Mouse (Mus musculus) Muller cell, postnatal 12 days (primary cell): Measurements from ENCODE around the gene Synrg.

Experiments used
- DNase-seq: peaks from one replicate; pipeline ENCODE4 v3.0.0-alpha.2; 2015; ENCODE audit errors: inconsistent ontology term

Gene Synrg

DNA sequence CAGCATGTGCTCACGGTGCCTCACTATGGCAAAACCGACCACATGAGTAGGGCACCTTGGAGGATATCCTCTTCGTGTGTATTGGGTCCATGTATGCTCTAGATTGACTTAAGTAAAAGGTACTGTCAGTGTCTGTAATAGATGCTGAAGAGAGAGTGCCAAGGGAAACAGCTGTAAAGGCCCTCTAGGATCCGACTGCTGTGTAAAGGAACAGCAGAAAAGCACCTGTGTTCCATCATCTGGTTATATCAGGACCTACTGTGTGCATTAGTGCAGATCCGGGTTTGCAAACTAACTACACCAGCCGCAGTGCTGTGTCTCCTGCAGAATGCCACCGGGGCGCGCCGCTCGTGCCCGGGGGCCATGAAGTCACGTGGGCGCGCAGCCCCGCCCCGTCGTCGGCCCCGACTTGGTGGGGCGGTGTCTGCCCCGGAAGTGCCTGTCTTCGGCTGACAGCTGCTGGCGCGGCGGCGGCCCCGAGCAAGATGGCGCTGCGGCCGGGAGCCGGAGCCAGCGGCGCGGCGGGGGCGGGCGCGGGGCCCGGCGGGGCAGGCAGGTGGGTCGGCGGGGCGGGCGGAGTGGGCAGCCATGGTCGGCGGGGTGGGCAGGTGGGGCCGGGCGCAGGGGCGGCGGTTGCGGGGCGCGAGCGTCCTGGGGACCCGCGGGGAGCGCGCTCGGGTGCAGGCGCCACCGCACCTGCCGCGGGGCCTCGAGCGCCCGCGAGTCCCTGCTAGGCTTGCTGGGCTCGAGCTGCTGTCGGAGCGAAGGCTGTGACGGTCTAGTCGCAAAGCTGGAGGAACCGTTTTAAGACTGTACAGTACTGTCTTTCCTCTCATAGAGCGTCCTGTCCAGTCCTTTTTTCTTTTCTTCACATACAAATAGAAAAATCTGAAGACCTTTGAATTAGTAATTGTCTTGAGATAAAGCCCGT, at the start of gene Synrg:
Gene Synrg, plus strand, starts transcription at position 438 of the 931 bp plus-strand sequence.
- peak; percentile 91 for DNase-seq

DNA sequence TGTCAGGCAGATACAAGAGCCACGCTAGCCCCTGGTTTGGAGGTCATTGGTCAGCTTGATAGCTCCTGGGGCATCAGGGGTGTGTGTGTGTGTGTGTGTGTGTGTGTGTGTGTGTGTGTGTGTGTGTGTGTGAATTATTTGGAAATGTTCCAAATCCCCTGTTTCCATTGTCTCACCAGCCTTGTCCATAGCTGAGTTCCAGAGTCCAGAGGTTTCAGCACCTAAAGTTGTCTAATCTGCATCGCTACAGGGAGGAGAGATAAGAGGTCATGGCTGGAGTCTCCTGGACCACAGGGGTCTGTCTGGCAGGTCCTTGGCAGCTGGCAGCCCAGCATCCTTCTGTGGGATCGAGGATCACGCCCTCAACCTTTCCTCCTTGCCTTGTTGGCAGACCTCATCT, 49.7 kb upstream of the Synrg start:
- DNase-seq, result no peak

DNA sequence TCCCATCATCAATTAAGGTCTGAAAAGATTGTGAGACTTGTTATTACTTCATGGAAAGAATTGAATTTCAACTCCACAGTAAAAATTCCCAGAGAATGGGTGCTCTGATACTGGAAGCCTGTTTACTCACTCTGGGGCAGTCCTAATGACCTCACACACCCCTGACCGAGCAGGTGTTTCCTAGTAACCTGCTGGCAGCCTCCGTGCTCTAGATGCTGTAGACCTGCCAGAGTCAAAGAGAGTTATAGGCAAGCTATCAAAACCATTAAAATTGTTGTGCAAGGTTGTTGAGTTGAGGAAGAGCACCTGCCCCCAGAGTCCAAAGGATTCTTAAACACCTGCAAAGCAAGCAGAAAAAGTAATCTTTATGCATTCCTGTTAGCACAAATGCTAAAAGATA, 41.6 kb upstream of the Synrg start:
- DNase-seq, result no peak

DNA sequence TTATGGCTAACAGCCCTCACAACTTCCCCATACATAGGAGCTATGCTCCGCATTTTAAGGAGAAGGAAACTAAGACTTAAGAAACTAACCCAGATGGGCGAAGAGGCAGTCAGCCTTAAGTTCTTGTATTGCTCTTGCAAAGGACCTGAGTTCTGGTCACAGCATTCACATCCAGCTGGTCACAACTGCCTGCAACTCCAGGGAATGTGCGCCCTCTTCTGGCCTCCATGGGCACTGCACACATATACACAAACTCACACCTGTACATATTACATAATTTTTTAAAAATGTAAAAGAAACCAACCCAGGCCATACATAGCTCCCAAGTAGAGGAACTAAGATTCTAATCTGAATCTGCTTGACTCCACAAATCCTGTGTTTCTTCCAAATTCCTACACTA, 37.1 kb upstream of the Synrg start:
- DNase-seq, result no peak

DNA sequence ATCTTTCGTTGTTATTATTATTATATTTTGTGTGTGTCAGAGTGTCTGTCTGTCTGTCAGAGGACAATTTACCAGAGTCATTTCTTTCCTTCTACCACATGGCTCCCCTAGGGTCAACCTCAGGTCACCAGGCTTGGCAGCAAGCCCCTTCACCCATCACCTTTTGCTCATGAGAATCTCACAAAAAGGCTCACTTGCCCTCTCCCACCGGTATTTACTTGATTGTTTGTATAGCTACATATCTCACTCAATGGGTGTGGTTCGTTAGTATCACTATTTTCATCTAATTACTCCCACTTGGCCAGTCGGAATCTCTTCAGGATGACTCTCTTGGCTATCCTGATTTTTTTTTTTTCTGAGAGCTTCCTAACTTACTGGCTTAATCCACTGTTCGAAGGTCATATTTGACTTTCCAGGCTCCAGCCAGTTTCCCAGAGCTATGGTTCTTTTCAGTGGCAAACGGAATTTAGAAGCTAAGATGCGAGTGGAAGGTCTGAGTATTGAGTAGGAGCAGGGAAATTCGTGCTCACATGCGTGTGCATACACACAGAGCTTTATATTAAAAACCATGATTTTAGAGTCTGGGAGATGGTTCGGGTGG, 31.6 kb upstream of the Synrg start:
- no peak for DNase-seq

DNA sequence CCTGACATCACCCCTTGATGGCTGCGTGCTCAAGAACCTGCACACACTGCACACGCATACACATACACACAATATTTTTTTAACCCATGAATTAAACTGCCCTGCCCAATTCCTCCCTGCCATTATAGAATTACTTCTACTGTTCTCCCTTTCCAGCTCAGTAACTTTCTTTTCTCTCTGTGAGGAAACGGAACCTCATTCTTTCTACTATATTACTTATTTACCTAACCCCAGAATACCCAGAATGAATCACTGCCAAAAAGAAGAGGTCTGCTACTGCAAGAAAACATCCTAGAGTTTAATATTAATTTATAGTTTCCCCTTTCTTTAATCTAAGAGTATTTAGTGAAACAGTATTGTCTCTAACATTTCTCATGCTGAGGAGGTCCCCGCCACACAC, 30.9 kb upstream of the Synrg start:
- DNase-seq, result no peak

DNA sequence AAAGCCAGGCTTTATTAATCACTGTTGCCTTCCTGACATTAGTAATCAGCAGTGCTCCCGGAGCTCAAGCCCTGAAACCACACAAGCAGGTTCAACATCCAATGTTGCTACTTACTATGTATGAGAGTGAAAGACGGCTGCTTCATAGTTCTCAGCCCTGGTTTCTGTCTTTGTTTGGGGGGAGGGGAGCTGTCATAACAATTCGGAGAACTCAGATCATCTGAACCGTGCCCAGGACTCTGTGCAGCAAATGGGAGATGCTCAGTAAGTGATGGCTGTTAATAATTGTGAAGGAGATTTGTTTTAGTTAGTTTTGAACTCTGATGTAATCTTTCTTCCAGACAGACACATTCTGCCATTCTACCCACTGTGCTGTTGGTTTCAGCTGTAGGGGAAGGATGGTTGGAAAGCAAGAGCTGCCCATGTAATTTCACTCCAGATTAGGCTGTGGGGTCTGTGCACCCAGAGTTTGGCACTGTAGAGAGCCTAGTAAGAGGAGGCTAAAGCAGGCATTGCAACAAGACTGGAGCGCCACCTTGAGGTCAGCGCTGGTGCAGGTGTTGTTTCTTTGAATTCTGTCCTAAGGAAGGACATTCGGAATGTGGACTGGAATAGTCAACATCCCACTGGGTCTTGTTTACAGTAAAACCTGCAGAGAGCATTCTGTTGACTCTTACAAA, 28.1 kb upstream of the Synrg start:
- DNase-seq, result peak; percentile 61

DNA sequence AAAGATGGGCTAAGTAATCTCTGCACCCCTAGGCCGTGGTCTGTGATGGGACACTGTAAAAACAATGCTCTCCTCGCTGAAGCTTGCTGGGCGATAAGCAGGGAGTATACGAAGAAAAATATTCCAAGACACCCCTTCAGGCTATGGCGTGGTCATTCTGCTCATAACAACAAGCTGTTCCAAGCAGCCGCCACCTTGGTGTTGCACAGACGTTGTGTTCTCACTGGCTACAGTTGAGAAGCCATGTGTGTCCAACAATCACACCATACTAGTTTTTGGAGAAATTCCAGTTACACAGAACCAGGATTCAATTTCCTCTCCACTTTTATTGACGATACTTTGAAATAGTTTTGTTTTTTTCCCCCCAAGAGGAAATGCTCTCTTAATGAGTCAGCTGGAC, 25.7 kb upstream of the Synrg start:
- no peak for DNase-seq

DNA sequence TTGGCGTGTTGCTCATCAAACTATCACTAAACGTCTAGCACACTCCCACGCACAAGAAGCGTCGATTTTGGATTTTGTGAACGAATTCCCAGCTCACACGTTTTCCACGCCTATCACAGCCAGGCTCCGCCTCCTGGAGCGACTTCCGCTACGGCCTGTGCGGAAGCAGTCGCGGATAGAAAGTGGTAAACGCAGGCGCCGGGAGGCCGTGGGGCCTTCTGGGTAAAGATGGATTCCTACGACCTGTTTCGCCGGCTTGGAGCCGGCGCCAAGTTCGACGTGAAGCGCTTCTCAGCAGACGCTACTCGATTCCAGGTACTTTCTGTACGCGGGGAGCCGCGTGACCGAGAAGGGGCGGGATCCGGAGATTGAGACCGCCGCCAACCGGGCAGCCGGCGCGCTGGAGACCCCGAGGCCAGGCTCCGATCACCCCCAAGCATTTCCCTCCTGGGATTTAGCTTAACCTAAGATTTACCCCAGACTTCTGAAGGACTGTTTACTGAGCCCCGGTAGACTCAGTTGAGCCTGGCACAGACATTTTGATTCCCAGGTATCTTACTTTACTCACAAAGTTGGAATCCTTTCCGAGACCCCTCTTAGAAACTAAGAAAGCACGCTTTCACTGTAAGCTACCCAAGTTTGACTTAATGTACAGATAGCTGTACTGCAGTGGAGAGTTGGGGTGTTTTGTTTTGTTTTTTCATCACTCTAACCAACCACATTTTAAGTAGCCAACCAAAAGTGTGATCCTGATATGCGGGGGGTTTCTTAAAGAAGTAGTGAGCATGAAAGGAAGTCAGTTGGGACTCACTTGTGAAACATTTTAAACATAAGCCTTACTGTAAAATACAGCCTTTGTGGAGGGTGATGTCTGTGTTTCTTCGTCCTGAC, 22.0 kb upstream of the Synrg start, which contains the start of gene Ddx52:
Gene Ddx52, plus strand, starts transcription at position 113 of the 891 bp plus-strand sequence.
- DNase-seq, result peak; percentile 91

DNA sequence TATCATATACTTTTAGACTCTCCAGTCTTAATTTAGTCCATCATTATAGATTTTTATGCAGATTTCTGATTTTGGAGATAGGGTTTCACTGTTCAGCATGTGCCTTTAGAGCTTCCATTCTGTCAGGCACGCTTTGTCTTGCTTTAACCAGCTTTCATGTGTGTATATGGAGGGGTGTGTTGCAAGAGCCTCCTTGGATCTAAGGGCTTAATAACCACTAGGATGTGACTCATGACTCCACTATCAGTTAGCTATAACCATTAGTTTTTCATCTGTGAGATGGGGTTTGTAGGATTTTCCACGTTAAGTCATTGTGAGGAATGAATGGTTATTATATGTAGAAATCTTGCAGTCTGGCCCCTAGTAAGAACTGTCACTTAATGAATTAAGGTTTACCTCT, 7.4 kb upstream of the Synrg start:
- no peak for DNase-seq

DNA sequence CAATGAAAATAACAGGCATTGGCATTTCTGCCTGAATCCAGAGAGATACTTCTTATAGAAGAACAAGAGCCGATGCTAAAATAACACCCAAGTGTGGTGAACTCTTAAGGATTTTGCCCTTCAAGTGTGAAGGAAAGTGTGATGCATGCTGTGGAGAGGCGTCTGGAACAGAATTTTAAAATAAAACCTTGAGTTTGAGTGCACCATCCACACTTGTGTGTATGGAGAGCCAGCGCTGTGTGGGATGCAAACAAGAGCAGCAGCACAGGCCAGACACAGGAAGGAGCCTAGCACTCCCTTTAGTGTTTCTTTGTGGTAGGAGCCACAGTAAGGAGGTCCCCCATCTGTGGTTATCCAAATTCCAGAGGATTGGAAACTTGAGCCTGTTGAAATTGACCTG, 2.2 kb upstream of the Synrg start:
- DNase-seq, result no peak

DNA sequence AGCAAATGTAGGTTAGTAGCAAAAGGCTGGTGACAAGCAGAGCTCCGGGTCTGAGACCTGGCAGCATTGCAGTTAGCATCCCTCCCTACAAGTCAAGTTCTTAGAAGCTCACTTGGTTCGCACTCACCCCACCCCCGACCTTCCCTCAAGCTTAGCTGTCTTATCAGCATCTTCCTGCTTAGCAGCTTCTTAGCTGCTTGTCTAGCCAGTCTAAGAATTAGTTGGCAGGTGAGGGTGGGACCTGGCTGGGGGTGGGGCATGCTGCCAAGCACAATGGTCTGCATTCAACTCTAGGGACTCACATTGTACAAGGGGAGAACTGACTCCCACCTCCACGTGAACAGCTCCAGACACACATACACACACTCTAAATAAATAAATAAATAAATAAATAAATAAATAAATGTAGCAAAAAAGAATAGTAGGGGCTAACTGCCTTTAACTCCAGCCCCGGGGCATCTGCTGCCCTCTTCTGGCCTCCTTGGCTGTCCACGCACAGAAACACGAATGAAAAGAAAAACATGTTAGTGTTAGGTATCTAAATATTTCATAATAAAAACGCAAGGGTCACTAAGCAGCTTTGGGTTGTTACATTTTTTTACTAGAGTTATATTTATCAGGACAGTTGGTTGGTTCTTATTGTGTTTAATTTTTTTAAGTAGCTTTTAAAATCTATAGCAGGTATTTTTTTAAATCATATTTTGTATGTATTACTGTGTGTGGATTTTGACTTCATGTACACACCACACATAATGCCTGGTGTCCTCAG, 3.4 kb downstream of the Synrg start:
- no peak for DNase-seq

DNA sequence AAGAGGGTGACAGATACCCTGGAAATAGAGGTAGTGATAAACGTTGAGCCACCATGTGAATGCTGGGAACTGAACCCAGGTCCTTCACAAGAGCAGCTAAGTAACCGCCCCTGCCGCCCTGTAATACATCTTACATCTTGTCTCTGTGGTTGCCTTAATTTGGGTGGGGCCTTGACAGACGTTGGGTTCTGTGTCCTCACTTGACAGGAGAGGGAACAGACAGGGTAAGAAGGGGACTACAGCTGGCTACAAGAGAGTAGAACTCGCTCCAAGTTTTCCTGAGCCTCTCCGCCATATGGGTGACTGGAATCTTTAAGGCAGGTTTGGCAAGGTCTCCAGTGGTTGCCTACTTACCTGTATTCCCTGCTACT, 4.0 kb downstream of the Synrg start:
- DNase-seq, result no peak

DNA sequence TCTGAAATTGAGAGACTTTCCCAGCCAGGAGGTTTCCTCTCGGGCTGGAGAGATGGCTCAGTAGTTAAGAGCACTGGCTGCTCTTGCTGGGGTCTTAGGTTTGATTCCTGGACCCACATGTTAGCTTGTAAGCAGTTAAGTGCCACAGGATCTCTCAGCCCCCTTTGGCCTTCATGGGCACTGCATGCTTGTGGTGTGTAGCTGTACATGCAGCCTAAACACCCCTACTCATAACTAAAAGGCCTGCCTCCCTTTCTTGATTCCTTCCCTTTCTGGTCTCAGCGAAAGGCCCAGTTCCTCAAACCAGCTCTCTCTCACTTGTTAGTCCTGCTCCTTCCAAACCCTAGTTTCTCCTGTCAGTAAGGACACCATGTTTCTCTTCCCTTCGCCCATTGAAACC, 4.8 kb downstream of the Synrg start:
- DNase-seq, result no peak

DNA sequence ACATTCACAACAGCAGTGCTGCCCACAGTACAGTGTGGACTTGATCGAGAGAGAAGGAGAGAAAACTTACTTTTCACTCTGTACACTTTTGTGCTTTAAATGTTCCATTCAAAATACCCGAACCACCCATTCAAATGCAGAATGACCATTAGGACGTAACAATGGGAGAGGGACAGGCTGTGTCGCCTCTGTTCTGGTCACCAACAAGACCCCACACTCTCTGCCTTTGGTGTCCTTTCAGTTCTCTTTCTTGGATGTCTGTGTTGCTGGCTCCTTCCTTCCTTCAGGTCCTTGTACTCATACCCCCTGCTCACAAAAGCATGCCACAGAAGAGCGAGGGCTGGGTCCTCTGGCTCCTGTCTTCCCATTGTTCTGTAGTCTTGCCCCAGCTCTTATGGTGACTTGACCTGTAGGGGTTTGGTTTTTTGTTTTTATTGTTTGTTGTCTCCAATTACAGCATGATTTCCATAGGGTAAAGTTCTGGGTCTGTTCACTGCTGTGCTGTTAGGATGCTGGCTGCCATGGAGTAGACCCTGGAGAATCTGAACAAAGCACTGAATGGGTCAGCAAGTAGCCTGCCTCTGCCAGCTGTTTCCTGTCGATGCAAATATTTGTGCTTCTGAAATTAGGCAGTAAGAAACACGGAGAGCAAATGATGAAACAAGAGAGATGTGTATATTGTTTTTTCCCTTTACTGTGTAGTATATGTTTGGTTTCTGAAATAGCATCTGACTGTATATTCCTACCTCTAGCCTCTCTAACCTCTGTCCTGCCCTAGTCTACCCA, 10.5 kb downstream of the Synrg start:
- no peak for DNase-seq

DNA sequence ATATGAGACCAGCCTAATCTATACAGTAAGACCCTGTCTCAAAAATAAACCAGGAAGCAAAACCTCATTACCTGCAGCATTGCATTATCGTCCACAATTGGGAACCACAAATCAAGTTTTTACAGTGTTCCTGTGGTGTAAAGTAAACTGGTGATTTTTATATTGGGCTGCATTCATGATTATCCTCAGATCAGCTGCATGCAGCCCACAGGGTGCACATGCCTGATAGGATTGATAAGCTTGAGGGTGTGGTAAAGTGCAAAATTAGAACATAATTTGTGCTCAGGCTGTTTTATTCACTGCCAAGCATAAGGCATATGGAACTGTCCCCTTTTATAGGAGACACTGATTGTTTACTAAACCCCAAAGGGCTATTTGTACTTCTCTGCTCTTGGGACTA, 11.3 kb downstream of the Synrg start:
- no peak for DNase-seq

DNA sequence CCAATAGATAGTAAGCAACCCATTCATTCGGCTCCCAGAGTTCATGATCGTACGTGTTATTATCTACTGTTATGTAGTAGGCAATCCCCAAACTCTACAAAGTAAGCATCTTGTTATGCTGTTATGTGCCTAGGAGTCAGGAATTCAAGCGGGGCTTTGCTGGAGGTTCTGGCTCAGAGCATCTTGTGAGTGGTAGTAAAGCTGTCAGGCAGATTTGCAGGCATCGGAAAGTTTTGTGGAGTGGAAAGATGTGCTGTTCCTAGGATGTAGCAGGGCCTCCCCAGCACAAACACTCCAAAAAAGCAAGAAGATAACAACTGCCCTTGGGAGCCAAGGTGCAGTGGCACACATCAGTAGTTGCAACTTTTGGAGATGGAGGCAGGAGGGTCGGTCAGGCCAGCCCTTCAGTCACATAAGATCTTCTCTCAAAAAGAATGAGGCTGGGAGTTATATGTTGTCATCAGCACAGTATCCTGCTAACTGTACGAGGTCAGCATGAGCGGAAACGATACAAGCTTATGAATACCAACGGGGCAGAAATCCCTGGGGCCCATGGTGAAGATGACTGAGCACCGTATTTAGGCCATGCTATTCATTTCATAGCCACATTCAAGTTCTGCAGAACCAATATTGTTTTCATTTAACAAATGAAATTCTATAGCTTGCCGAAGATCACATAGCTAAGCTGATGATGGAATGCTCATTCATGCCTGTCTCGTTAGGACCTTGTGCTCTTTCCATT, 12.2 kb downstream of the Synrg start:
- no peak for DNase-seq

DNA sequence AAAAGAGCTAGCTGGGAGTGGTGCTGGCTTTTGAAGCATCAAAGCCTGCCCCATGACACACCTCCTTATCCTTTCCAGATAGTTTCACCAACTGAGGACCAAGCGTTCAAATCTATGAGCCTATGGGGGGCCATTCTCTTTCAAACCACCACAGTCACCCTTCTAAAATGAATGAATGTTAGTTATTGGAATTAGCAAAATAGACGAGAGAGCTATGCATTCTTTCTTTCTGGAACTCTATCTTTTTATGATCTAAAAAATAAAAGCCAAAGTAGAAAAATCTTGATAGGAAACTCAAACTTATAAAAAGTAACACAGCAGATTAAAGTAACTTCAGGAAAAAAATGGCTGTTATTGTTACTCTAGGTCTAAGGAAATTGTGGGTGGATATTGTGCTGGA, 13.6 kb downstream of the Synrg start:
- DNase-seq, result no peak

DNA sequence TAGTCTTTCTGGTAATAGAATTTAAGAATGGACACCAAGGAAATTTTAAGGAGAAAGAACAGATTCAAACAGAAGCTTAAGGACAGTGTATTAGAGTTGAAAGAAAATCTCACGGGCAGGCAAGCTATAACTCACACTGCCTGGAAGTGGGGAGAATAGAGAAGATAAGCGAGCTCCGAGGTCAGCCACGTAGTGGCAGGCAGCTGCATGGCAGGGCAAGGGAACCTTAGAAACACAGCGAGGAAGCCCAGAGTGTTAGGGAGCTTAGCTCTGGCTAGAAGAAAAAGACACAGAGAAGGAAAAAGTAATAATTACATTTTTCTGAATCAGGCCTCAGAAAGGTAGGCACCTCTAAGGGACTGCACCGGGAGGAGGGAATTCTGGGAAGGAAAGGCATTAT, 15.8 kb downstream of the Synrg start:
- no peak for DNase-seq
